Mouse (Mus musculus): ENCODE data around the gene Serpinb8. TPM values are rescaled to one million over a fixed set of nuclear protein-coding genes. Genes with fewer than 3 reads are reported as not detected.

The Serpinb8 gene
- total and polyA plus RNA-seq, 2 experiments from 2014 or later, result 0.33 to 0.44 TPM

GRCm38 (mm10) chr1:107622017-107622416, 32.2 kb downstream of the Serpinb8 start:
- H3K36me3 ChIP-seq (ENCODE audit: insufficient read depth, low read length), result no peaks in the 10 kb centered on the region
- ATAC-seq (ENCODE audit: low FRiP score), result no peak
- H3K9ac ChIP-seq (replicated peaks; ENCODE audit: low read length, poor library complexity, severe bottlenecking), result no peak overlapping the region
- no peak overlapping the region for H3K27ac ChIP-seq (ENCODE audit: low read depth, low read length)
- no peaks in the 10 kb centered on the region for H3K4me1 ChIP-seq (ENCODE audit: insufficient read depth, low read length)
- H3K4me2 ChIP-seq (ENCODE audit: low read depth, low read length, poor library complexity, severe bottlenecking), result no peak overlapping the region
- DNase-seq (ENCODE audit: low spot score), result no peak
- no peak overlapping the region for H3K4me3 ChIP-seq (ENCODE audit: low read depth, low read length)
- WGBS, result 50% methylated on average over 4 of the region's 4 CpGs
- no peaks in the 10 kb centered on the region for H3K27me3 ChIP-seq (ENCODE audit: insufficient read depth, low read length)
- TF ChIP-seq CTCF (IDR thresholded peaks at IDR 0.05), result no peak
- H3K9me3 ChIP-seq (ENCODE audit: low read length), result no peaks in the 10 kb centered on the region

GRCm38 (mm10) chr1:107635936-107636335, 46.1 kb downstream of the Serpinb8 start:
- Histone ChIP-seq H3K4me1 (ENCODE audit: insufficient read depth, low read length) (no peaks in the 10 kb centered on the region), H3K27me3 (ENCODE audit: insufficient read depth, low read length) (no peaks in the 10 kb centered on the region), H3K36me3 (ENCODE audit: insufficient read depth, low read length) (no peaks in the 10 kb centered on the region), H3K4me2 (ENCODE audit: low read depth, low read length, poor library complexity, severe bottlenecking) (no peak overlapping the region), H3K27ac (ENCODE audit: low read depth, low read length) (no peak overlapping the region), H3K9ac (replicated peaks; ENCODE audit: low read length, poor library complexity, severe bottlenecking) (no peak overlapping the region), H3K4me3 (ENCODE audit: low read depth, low read length) (no peak overlapping the region), H3K9me3 (ENCODE audit: low read length) (no peaks in the 10 kb centered on the region)
- WGBS, result 25% methylated on average over 4 of the region's 4 CpGs
- DNase-seq (ENCODE audit: low spot score) (peak; percentile 82), ATAC-seq (ENCODE audit: low FRiP score) (no peak)
- peak; percentile 89 for TF ChIP-seq CTCF (IDR thresholded peaks at IDR 0.05)

- Histone ChIP-seq H3K9ac (replicated peaks; ENCODE audit: low read length, poor library complexity, severe bottlenecking) (no peak overlapping the region), H3K27ac (ENCODE audit: low read depth, low read length) (no peak overlapping the region), H3K4me1 (ENCODE audit: insufficient read depth, low read length) (no peaks in the 10 kb centered on the region), H3K9me3 (ENCODE audit: low read length) (no peaks in the 10 kb centered on the region), H3K27me3 (ENCODE audit: insufficient read depth, low read length) (no peaks in the 10 kb centered on the region), H3K4me2 (ENCODE audit: low read depth, low read length, poor library complexity, severe bottlenecking) (no peak overlapping the region), H3K36me3 (ENCODE audit: insufficient read depth, low read length) (no peaks in the 10 kb centered on the region), H3K4me3 (ENCODE audit: low read depth, low read length) (no peak overlapping the region)
- TF ChIP-seq CTCF (IDR thresholded peaks at IDR 0.05), result no peak
- DNase-seq (ENCODE audit: low spot score) (peak; percentile 2), ATAC-seq (ENCODE audit: low FRiP score) (no peak)
- WGBS, result 85% methylated on average over 1 of the region's 1 CpGs
Observed at GRCm38 (mm10) chr1:107638056-107638455, 48.2 kb downstream of the Serpinb8 start.

GRCm38 (mm10) chr1:107638459-107638858, 48.7 kb downstream of the Serpinb8 start:
- no peaks in the 10 kb centered on the region for H3K36me3 ChIP-seq (ENCODE audit: insufficient read depth, low read length)
- WGBS, result 80% methylated on average over 3 of the region's 3 CpGs
- no peak for ATAC-seq (ENCODE audit: low FRiP score)
- H3K4me3 ChIP-seq (ENCODE audit: low read depth, low read length), result no peak overlapping the region
- H3K9ac ChIP-seq (replicated peaks; ENCODE audit: low read length, poor library complexity, severe bottlenecking), result no peak overlapping the region
- no peak for TF ChIP-seq CTCF (IDR thresholded peaks at IDR 0.05)
- no peaks in the 10 kb centered on the region for H3K9me3 ChIP-seq (ENCODE audit: low read length)
- DNase-seq (ENCODE audit: low spot score), result no peak
- H3K27ac ChIP-seq (ENCODE audit: low read depth, low read length), result no peak overlapping the region
- no peaks in the 10 kb centered on the region for H3K27me3 ChIP-seq (ENCODE audit: insufficient read depth, low read length)
- H3K4me1 ChIP-seq (ENCODE audit: insufficient read depth, low read length), result no peaks in the 10 kb centered on the region
- H3K4me2 ChIP-seq (ENCODE audit: low read depth, low read length, poor library complexity, severe bottlenecking), result no peak overlapping the region

- H3K4me1 ChIP-seq (ENCODE audit: insufficient read depth, low read length), result no peaks in the 10 kb centered on the region
- DNase-seq (ENCODE audit: low spot score) (no peak), ATAC-seq (ENCODE audit: low FRiP score) (no peak)
- 78% methylated on average over 2 of the region's 2 CpGs for WGBS
- no peaks in the 10 kb centered on the region for H3K27me3 ChIP-seq (ENCODE audit: insufficient read depth, low read length)
- TF ChIP-seq CTCF (IDR thresholded peaks at IDR 0.05), result no peak
- no peak overlapping the region for H3K27ac ChIP-seq (ENCODE audit: low read depth, low read length)
- no peaks in the 10 kb centered on the region for H3K36me3 ChIP-seq (ENCODE audit: insufficient read depth, low read length)
- no peak overlapping the region for H3K9ac ChIP-seq (replicated peaks; ENCODE audit: low read length, poor library complexity, severe bottlenecking)
- no peak overlapping the region for H3K4me3 ChIP-seq (ENCODE audit: low read depth, low read length)
- H3K4me2 ChIP-seq (ENCODE audit: low read depth, low read length, poor library complexity, severe bottlenecking), result no peak overlapping the region
- H3K9me3 ChIP-seq (ENCODE audit: low read length), result no peaks in the 10 kb centered on the region
Observed at GRCm38 (mm10) chr1:107642457-107643118, 52.8 kb downstream of the Serpinb8 start.

- H3K4me2 ChIP-seq (ENCODE audit: low read depth, low read length, poor library complexity, severe bottlenecking), result no peak overlapping the region
- no peaks in the 10 kb centered on the region for H3K4me1 ChIP-seq (ENCODE audit: insufficient read depth, low read length)
- no peaks in the 10 kb centered on the region for H3K27me3 ChIP-seq (ENCODE audit: insufficient read depth, low read length)
- H3K27ac ChIP-seq (ENCODE audit: low read depth, low read length), result no peak overlapping the region
- no peak for ATAC-seq (ENCODE audit: low FRiP score)
- 78% methylated on average over 6 of the region's 6 CpGs for WGBS
- H3K9me3 ChIP-seq (ENCODE audit: low read length), result no peaks in the 10 kb centered on the region
- no peak overlapping the region for H3K4me3 ChIP-seq (ENCODE audit: low read depth, low read length)
- no peak for DNase-seq (ENCODE audit: low spot score)
- TF ChIP-seq CTCF (IDR thresholded peaks at IDR 0.05), result no peak
- no peaks in the 10 kb centered on the region for H3K36me3 ChIP-seq (ENCODE audit: insufficient read depth, low read length)
- H3K9ac ChIP-seq (replicated peaks; ENCODE audit: low read length, poor library complexity, severe bottlenecking), result no peak overlapping the region
Observed at GRCm38 (mm10) chr1:107645086-107645485, 55.3 kb downstream of the Serpinb8 start.
